Mouse (Mus musculus) olfactory bulb, adult 2 months (tissue): Measurements from ENCODE around the gene Cradd.

Source experiments
- CTCF ChIP-seq: fragments of 200-500 bp; IDR thresholded peaks from 2 replicates; pipeline ENCODE4 v1.5.1; 2012; ENCODE audit warnings: low read depth, mild to moderate bottlenecking, low read length, moderate library complexity; ENCODE audit not compliant: insufficient read depth
- POLR2A ChIP-seq: fragments of 200-500 bp; IDR thresholded peaks from 2 replicates; pipeline ENCODE4 v1.6.1; 2012; ENCODE audit warnings: mild to moderate bottlenecking, low read depth, low read length, moderate library complexity; ENCODE audit not compliant: insufficient read depth

GRCm38 (mm10) chr10:95260420-95260819 is 63.5 kb downstream of the Cradd start:
- TF ChIP-seq CTCF (no peak), POLR2A (no peak)
